Mouse (Mus musculus) CH12.LX (cell line): ENCODE data around the gene Lekr1. TPM values are rescaled to one million over a fixed set of nuclear protein-coding genes. Genes with fewer than 3 reads are reported as not detected.

Experiments
- DNase-seq: peaks from one replicate; pipeline ENCODE4 v3.0.0-alpha.2; 2013; ENCODE audit errors: extremely low read depth
- H3K27ac ChIP-seq: 2 replicates; pipeline ENCODE4 v1.5.1; 2012; ENCODE audit warnings: low read depth, mild to moderate bottlenecking, control low read depth, moderate library complexity; ENCODE audit not compliant: insufficient read depth
- H3K27me3 ChIP-seq: replicated peaks from 2 replicates; pipeline ENCODE3; 2012; ENCODE audit warnings: inconsistent platforms
- H3K36me3 ChIP-seq, 2 experiments: replicated peaks in 1 of 2; 2 replicates each; pipeline versions ENCODE3 to v1.6.1; 2012; ENCODE audit warnings: inconsistent platforms in 1 of 2, low read length in 1 of 2, mild to moderate bottlenecking in 1 of 2, mixed read lengths in 1 of 2, moderate library complexity in 1 of 2; ENCODE audit not compliant: control insufficient read depth in 1 of 2, insufficient read depth in 1 of 2
- H3K4me1 ChIP-seq, 2 experiments: 2 replicates each; pipeline ENCODE4 v1.6.1; 2012; ENCODE audit warnings: inconsistent platforms in 1 of 2, moderate library complexity in 1 of 2; ENCODE audit not compliant: insufficient read depth in 2 of 2, control insufficient read depth in 1 of 2
- H3K4me2 ChIP-seq: 2 replicates; pipeline ENCODE4 v1.6.1; 2012; ENCODE audit warnings: low read depth, mild to moderate bottlenecking, control low read depth; ENCODE audit not compliant: poor library complexity, insufficient read depth, severe bottlenecking
- H3K4me3 ChIP-seq, 3 experiments: fragments of 150-350 bp in 1 of 3; sonication (generic) in 1 of 3; replicated peaks in 1 of 3; 2 replicates each; pipeline versions ENCODE3 to v1.5.1; 2011 to 2012; ENCODE audit warnings: low read depth in 2 of 3, low read length in 2 of 3, mild to moderate bottlenecking in 2 of 3, moderate library complexity in 2 of 3, control low read depth in 1 of 3, improper control_type of control experiment in 1 of 3, inconsistent platforms in 1 of 3, mixed read lengths in 1 of 3; ENCODE audit not compliant: poor library complexity in 1 of 3
- H3K79me2 ChIP-seq: replicated peaks from 2 replicates; pipeline ENCODE4 v1.6.1; 2012; ENCODE audit warnings: mild to moderate bottlenecking, moderate library complexity; ENCODE audit not compliant: control insufficient read depth, poor library complexity, insufficient read depth, severe bottlenecking; ENCODE audit errors: extremely low read depth
- H3K9ac ChIP-seq: 2 replicates; pipeline ENCODE4 v1.6.1; 2012; ENCODE audit warnings: low read depth, mild to moderate bottlenecking, control low read depth, moderate library complexity; ENCODE audit not compliant: insufficient read depth
- H3K9me3 ChIP-seq: replicated peaks from 2 replicates; pipeline ENCODE3; 2012; ENCODE audit warnings: low read length, inconsistent platforms, mixed read lengths
- BHLHE40 ChIP-seq: IDR thresholded peaks from 2 replicates; pipeline ENCODE4 v1.6.1; 2011; ENCODE audit warnings: mild to moderate bottlenecking, low read depth, low read length, improper control_type of control experiment
- CHD1 ChIP-seq: IDR thresholded peaks from 2 replicates; pipeline ENCODE4 v1.6.1; 2012; ENCODE audit warnings: low read depth, low read length, improper control_type of control experiment, inconsistent platforms
- CHD2 ChIP-seq: IDR thresholded peaks from 2 replicates; pipeline ENCODE4 v1.6.1; 2011; ENCODE audit warnings: low read length, improper control_type of control experiment
- E2F4 ChIP-seq: IDR thresholded peaks from 2 replicates; pipeline ENCODE4 v1.6.1; 2011; ENCODE audit warnings: low read depth, low read length, improper control_type of control experiment; ENCODE audit not compliant: insufficient replicate concordance
- ELF1 ChIP-seq: IDR thresholded peaks from 2 replicates; pipeline ENCODE4 v1.6.1; 2014; ENCODE audit warnings: low read depth, mild to moderate bottlenecking, inconsistent platforms, low read length, improper control_type of control experiment
- EP300 ChIP-seq: IDR thresholded peaks from 2 replicates; pipeline ENCODE4 v1.6.1; 2011; ENCODE audit warnings: low read length, improper control_type of control experiment
- GABPA ChIP-seq: IDR thresholded peaks from 2 replicates; pipeline ENCODE4 v1.6.1; 2012; ENCODE audit warnings: low read depth, low read length, improper control_type of control experiment, inconsistent platforms; ENCODE audit not compliant: insufficient replicate concordance
- HCFC1 ChIP-seq: IDR thresholded peaks from 2 replicates; pipeline ENCODE4 v1.6.1; 2012; ENCODE audit warnings: low read depth, mild to moderate bottlenecking, inconsistent platforms, low read length, improper control_type of control experiment
- JUN ChIP-seq: IDR thresholded peaks from 2 replicates; pipeline ENCODE4 v1.6.1; 2011; ENCODE audit warnings: low read depth, mild to moderate bottlenecking, low read length, improper control_type of control experiment, moderate library complexity; ENCODE audit not compliant: insufficient read depth
- JUND ChIP-seq: conservative IDR thresholded peaks from 2 replicates; pipeline ENCODE4 v1.6.1; 2011; ENCODE audit warnings: low read depth, low read length, improper control_type of control experiment
- MAFK ChIP-seq: IDR thresholded peaks from 2 replicates; pipeline ENCODE4 v1.6.1; 2011; ENCODE audit warnings: low read length, improper control_type of control experiment; ENCODE audit not compliant: insufficient replicate concordance
- MAZ ChIP-seq: IDR thresholded peaks from 2 replicates; pipeline ENCODE4 v1.6.1; 2012; ENCODE audit warnings: low read depth, mild to moderate bottlenecking, inconsistent platforms, low read length, improper control_type of control experiment, moderate library complexity
- MEF2A ChIP-seq: IDR thresholded peaks from 2 replicates; pipeline ENCODE4 v1.6.1; 2014; ENCODE audit warnings: low read depth, mild to moderate bottlenecking, inconsistent platforms, low read length, improper control_type of control experiment, borderline replicate concordance
- MXI1 ChIP-seq: IDR thresholded peaks from 2 replicates; pipeline ENCODE4 v1.6.1; 2011; ENCODE audit warnings: mild to moderate bottlenecking, low read depth, low read length, improper control_type of control experiment
- MYC ChIP-seq: IDR thresholded peaks from 2 replicates; pipeline ENCODE4 v1.6.1; 2011; ENCODE audit warnings: low read depth, mild to moderate bottlenecking, improper control_type of control experiment, low read length
- NELFE ChIP-seq: IDR thresholded peaks from 2 replicates; pipeline ENCODE4 v1.6.1; 2011; ENCODE audit warnings: low read depth, low read length, improper control_type of control experiment
- NRF1 ChIP-seq: IDR thresholded peaks from 2 replicates; pipeline ENCODE4 v1.6.1; 2014; ENCODE audit warnings: low read depth, mild to moderate bottlenecking, inconsistent platforms, low read length, improper control_type of control experiment, moderate library complexity
- PAX5 ChIP-seq: IDR thresholded peaks from 2 replicates; pipeline ENCODE4 v1.6.1; 2012; ENCODE audit warnings: low read length, inconsistent platforms, mixed read lengths
- POLR2A ChIP-seq: IDR thresholded peaks from 2 replicates; pipeline ENCODE4 v1.6.1; 2011; ENCODE audit warnings: low read depth, mild to moderate bottlenecking, improper control_type of control experiment, low read length
- POLR2AphosphoS2 ChIP-seq: IDR thresholded peaks from 2 replicates; pipeline ENCODE4 v1.6.1; 2011; ENCODE audit warnings: low read depth, low read length, improper control_type of control experiment
- RAD21 ChIP-seq: IDR thresholded peaks from 2 replicates; pipeline ENCODE4 v1.6.1; 2011; ENCODE audit warnings: low read depth, mild to moderate bottlenecking, low read length, improper control_type of control experiment, moderate library complexity
- RCOR1 ChIP-seq: conservative IDR thresholded peaks from 2 replicates; pipeline ENCODE4 v1.6.1; 2012; ENCODE audit warnings: low read depth, mild to moderate bottlenecking, inconsistent platforms, low read length, improper control_type of control experiment
- SIN3A ChIP-seq: IDR thresholded peaks from 2 replicates; pipeline ENCODE4 v1.6.1; 2012; ENCODE audit warnings: low read length, improper control_type of control experiment, inconsistent platforms
- SMC3 ChIP-seq: IDR thresholded peaks from 2 replicates; pipeline ENCODE4 v1.6.1; 2011; ENCODE audit warnings: low read depth, low read length, improper control_type of control experiment
- TCF12 ChIP-seq: IDR thresholded peaks from 2 replicates; pipeline ENCODE4 v1.6.1; 2014; ENCODE audit warnings: low read depth, mild to moderate bottlenecking, inconsistent platforms, low read length, improper control_type of control experiment
- UBTF ChIP-seq: IDR thresholded peaks from 2 replicates; pipeline ENCODE4 v1.6.1; 2012; ENCODE audit warnings: low read depth, mild to moderate bottlenecking, inconsistent platforms, low read length, improper control_type of control experiment, moderate library complexity
- USF2 ChIP-seq: conservative IDR thresholded peaks from 2 replicates; pipeline ENCODE4 v1.6.1; 2011; ENCODE audit warnings: low read depth, low read length, improper control_type of control experiment
- ZNF384 ChIP-seq: IDR thresholded peaks from 2 replicates; pipeline ENCODE4 v1.6.1; 2012; ENCODE audit warnings: low read depth, low read length, improper control_type of control experiment, inconsistent platforms
- dilution Hi-C: fragments of 300-500 bp; cut with MboI; formaldehyde crosslinking; loops from 2 replicates; pipeline ENCODE4 v1.14.3; 2020; ENCODE audit warnings: low sequenced_read_pairs; ENCODE audit not compliant: extremely low pct_unique_long_range_greater_than_20kb, extremely low pct_ligation_motif_present
- in situ Hi-C: fragments of 300-500 bp; cut with MboI; formaldehyde crosslinking; loops from 3 replicates; pipeline ENCODE4 v1.14.3; 2019; ENCODE audit warnings: low sequenced_read_pairs, low pct_ligation_motif_present, low pct_unique_long_range_greater_than_20kb, mixed read lengths
- polyA plus RNA-seq: library from polyadenylated mRNA; unstranded; fragments of >175 nt; gene quantifications from 2 replicates; pipeline ENCODE4 v1.2.1, GENCODE M21; 2012; ENCODE audit warnings: low read depth; ENCODE audit not compliant: insufficient read length
- total RNA-seq, 2 experiments: library from RNA; depleted of rRNA; stranded (reverse); fragments of 300-350 nt in 1 of 2; fragments of >200 nt in 1 of 2; gene quantifications; 2 replicates each; pipeline ENCODE4 v1.2.3; 2012 to 2014

Lekr1 gene
- total and polyA plus RNA-seq, 3 experiments: 0.17 to 1.4 (median 0.47) TPM

DNA sequence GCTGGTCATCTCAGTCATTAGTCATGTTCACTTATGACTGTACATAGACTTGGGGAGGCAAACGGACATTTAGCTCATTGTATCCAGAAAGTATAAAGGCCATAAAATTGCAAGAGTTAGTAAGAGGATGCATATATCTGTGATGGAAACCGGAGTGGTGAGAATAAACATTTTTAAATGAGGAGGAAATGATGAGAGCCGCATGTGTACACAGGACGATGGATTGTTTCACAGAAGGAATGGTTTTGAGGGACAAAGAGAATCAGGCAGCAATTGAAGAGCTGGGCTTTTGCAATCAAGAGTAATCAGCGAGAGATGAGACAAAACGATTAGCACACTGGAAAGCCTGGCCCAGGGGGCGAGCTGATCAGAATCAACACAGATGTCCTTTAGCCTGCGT is 18.4 kb upstream of the Lekr1 start:
- H3K9ac ChIP-seq: no peak overlapping the region
- H3K9me3 ChIP-seq: no peaks in the 10 kb centered on the region
- no peak overlapping the region for H3K4me3 ChIP-seq
- in situ Hi-C loops (no loop called here), dilution Hi-C loops (no loop called here)
- H3K36me3 ChIP-seq: no peaks in the 10 kb centered on the region
- H3K4me1 ChIP-seq: no peaks in the 10 kb centered on the region
- H3K27ac ChIP-seq: no peak overlapping the region
- no peaks in the 10 kb centered on the region for H3K79me2 ChIP-seq
- no peaks in the 10 kb centered on the region for H3K27me3 ChIP-seq
- no peak for DNase-seq
- no peak for TF ChIP-seq UBTF
- no peak for TF ChIP-seq CHD1
- no peak for TF ChIP-seq MEF2A
- no peak for TF ChIP-seq GABPA
- TF ChIP-seq PAX5: no peak
- TF ChIP-seq POLR2AphosphoS2: no peak
- no peak for TF ChIP-seq MAZ
- TF ChIP-seq ZNF384: no peak
- no peak for TF ChIP-seq NRF1
- TF ChIP-seq E2F4: no peak
- no peak for TF ChIP-seq MXI1
- no peak for TF ChIP-seq JUND
- no peak for TF ChIP-seq NELFE
- no peak for TF ChIP-seq SMC3
- no peak for TF ChIP-seq POLR2A
- TF ChIP-seq MYC: no peak
- no peak for TF ChIP-seq TCF12
- no peak for TF ChIP-seq BHLHE40
- H3K4me2 ChIP-seq: no peak overlapping the region

DNA sequence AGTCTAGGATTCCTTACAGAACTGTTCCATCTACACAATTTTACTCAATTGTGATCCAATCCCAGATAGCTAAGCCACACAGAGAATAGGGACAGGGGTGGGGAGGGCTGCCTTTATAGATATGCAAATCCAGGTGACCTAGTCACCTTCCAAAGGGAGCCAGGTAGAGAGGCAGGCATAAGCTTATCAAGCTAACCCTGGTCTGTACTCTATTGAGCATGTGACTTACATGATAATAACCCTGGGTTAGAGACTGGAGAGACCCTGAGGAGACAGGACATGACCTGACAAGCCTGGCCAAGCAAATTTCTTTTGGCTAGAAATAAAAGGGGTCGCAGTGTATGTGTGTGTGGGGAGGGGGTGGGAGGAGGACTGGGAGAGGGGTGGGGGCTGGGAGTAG is 17.1 kb upstream of the Lekr1 start:
- Histone ChIP-seq H3K4me1 (no peaks in the 10 kb centered on the region), H3K36me3 (no peaks in the 10 kb centered on the region), H3K4me3 (no peak overlapping the region), H3K9ac (no peak overlapping the region), H3K9me3 (no peaks in the 10 kb centered on the region), H3K79me2 (no peaks in the 10 kb centered on the region), H3K27ac (no peak overlapping the region), H3K27me3 (no peaks in the 10 kb centered on the region), H3K4me2 (no peak overlapping the region)
- dilution Hi-C loops: no loop called here
- no peak for DNase-seq
- in situ Hi-C loops: no loop called here
- TF ChIP-seq NRF1: no peak
- TF ChIP-seq GABPA: no peak
- no peak for TF ChIP-seq TCF12
- TF ChIP-seq USF2: no peak
- TF ChIP-seq EP300: no peak
- no peak for TF ChIP-seq RAD21
- TF ChIP-seq RCOR1: no peak
- no peak for TF ChIP-seq ELF1
- TF ChIP-seq HCFC1: no peak
- no peak for TF ChIP-seq ZNF384
- TF ChIP-seq CHD2: no peak
- TF ChIP-seq MAFK: no peak
- no peak for TF ChIP-seq JUN
- no peak for TF ChIP-seq BHLHE40
- no peak for TF ChIP-seq CHD1
- TF ChIP-seq SIN3A: no peak
- no peak for TF ChIP-seq PAX5
- TF ChIP-seq MAZ: no peak
